Mouse (Mus musculus) limb, embryonic 12.5 days (tissue): ENCODE measurements around the gene Amer3. TPM values are rescaled to one million over a fixed set of nuclear protein-coding genes. Genes with fewer than 3 reads are reported as not detected.

Experiments
- ATAC-seq: fragments of 200-750 bp; cut with Nextera tagmentation; 2 replicates; pipeline ENCODE4 v1.8.0; 2017; ENCODE audit warnings: low read depth, moderate TSS enrichment; ENCODE audit not compliant: insufficient number of reproducible peaks, insufficient read depth, low FRiP score, low TSS enrichment
- H3K27ac ChIP-seq: fragments of 300-500 bp; sonication (generic); 2 replicates; pipeline ENCODE4 v1.5.1; 2016; ENCODE audit warnings: mild to moderate bottlenecking, moderate library complexity
- H3K27me3 ChIP-seq: fragments of 300-500 bp; sonication (generic); 2 replicates; pipeline ENCODE4 v1.6.1; 2016; ENCODE audit warnings: mild to moderate bottlenecking, moderate library complexity
- H3K36me3 ChIP-seq: fragments of 300-500 bp; sonication (generic); 2 replicates; pipeline ENCODE4 v1.6.1; 2016; ENCODE audit warnings: mild to moderate bottlenecking, moderate library complexity
- H3K4me1 ChIP-seq: fragments of 300-500 bp; sonication (generic); replicated peaks from 2 replicates; pipeline ENCODE4 v1.6.1; 2016
- H3K4me2 ChIP-seq: fragments of 300-500 bp; sonication (generic); 2 replicates; pipeline ENCODE4 v1.6.1; 2016; ENCODE audit warnings: mild to moderate bottlenecking, moderate library complexity
- H3K4me3 ChIP-seq: fragments of 300-500 bp; sonication (generic); replicated peaks from 2 replicates; pipeline ENCODE4 v1.5.1; 2016; ENCODE audit warnings: mild to moderate bottlenecking
- H3K9ac ChIP-seq: fragments of 300-500 bp; sonication (generic); replicated peaks from 2 replicates; pipeline ENCODE4 v1.6.1; 2016; ENCODE audit warnings: mild to moderate bottlenecking, moderate library complexity
- H3K9me3 ChIP-seq: fragments of 300-500 bp; sonication (generic); 2 replicates; pipeline ENCODE4 v1.6.1; 2016; ENCODE audit warnings: mild to moderate bottlenecking, moderate library complexity
- WGBS: fragments of 180-500 bp; shearing (Covaris S2); methylation state at CpG from one replicate; pipeline ENCODE4 v1.1.7; 2016; 5-methylcytosine and 5-hydroxymethylcytosine counted together
- polyA plus RNA-seq: library from polyadenylated mRNA; unstranded; fragments of >200 nt; fragmentation: Nextera tagmentation; extraction: Ambion mirVana; gene quantifications from 2 replicates; pipeline ENCODE4 v1.2.1, GENCODE M21; 2016

Amer3 gene
- polyA plus RNA-seq, 1 experiment from 2014 or later = 0.05 TPM

GRCm38 (mm10) chr1:34568120-34568519 lies 11.3 kb upstream of the Amer3 start:
- H3K4me3 ChIP-seq = no peak overlapping the region
- H3K36me3 ChIP-seq = no peaks in the 10 kb centered on the region
- H3K27me3 ChIP-seq = no peaks in the 10 kb centered on the region
- no peaks in the 10 kb centered on the region for H3K9me3 ChIP-seq
- no peak for ATAC-seq
- WGBS = 98% methylated on average over 2 of the region's 2 CpGs
- no peaks in the 10 kb centered on the region for H3K4me1 ChIP-seq
- no peak overlapping the region for H3K4me2 ChIP-seq
- H3K9ac ChIP-seq = no peak overlapping the region
- H3K27ac ChIP-seq = no peak overlapping the region

- WGBS = 88% methylated on average over 2 of the region's 2 CpGs
- ATAC-seq = no peak
- no peaks in the 10 kb centered on the region for H3K9me3 ChIP-seq
These were observed 9.6 kb upstream of the Amer3 start for GRCm38 (mm10) chr1:34569876-34570275.

GRCm38 (mm10) chr1:34571431-34571830 lies 8.0 kb upstream of the Amer3 start:
- 77% methylated on average over 6 of the region's 6 CpGs for WGBS

More at GRCm38 (mm10) chr1:34569876-34570275, 9.6 kb upstream of the Amer3 start:
- Histone ChIP-seq H3K27ac (no peak overlapping the region), H3K4me3 (no peak overlapping the region), H3K9ac (no peak overlapping the region), H3K27me3 (no peaks in the 10 kb centered on the region), H3K4me1 (no peaks in the 10 kb centered on the region), H3K36me3 (no peaks in the 10 kb centered on the region), H3K4me2 (no peak overlapping the region)

GRCm38 (mm10) chr1:34573221-34573620 lies 6.2 kb upstream of the Amer3 start:
- Histone ChIP-seq H3K27ac (no peak overlapping the region), H3K36me3 (no peaks in the 10 kb centered on the region), H3K4me3 (no peak overlapping the region), H3K9me3 (no peaks in the 10 kb centered on the region), H3K9ac (no peak overlapping the region), H3K4me1 (no peaks in the 10 kb centered on the region), H3K27me3 (peaks cover 19% of the 10 kb centered on the region), H3K4me2 (no peak overlapping the region)
- ATAC-seq = no peak
- 82% methylated on average over 6 of the region's 6 CpGs for WGBS

More at GRCm38 (mm10) chr1:34571431-34571830, 8.0 kb upstream of the Amer3 start:
- H3K4me1 ChIP-seq = no peaks in the 10 kb centered on the region
- no peak overlapping the region for H3K4me2 ChIP-seq
- ATAC-seq = no peak
- no peak overlapping the region for H3K4me3 ChIP-seq
- no peak overlapping the region for H3K9ac ChIP-seq
- H3K9me3 ChIP-seq = no peaks in the 10 kb centered on the region
- H3K36me3 ChIP-seq = no peaks in the 10 kb centered on the region
- peaks cover 10% of the 10 kb centered on the region for H3K27me3 ChIP-seq
- H3K27ac ChIP-seq = no peak overlapping the region

GRCm38 (mm10) chr1:34579782-34580356 lies 412 bp downstream of the Amer3 start:
- peak; percentile 11; the same call in 1 of the 2 replicates for ATAC-seq
- peaks cover 11% of the 10 kb centered on the region; the same call in 1 of the 2 replicates for H3K4me1 ChIP-seq
- H3K4me2 ChIP-seq = peak overlapping the region; percentile 77
- peak overlapping the region; percentile 42 for H3K4me3 ChIP-seq
- H3K36me3 ChIP-seq = no peaks in the 10 kb centered on the region
- no peak overlapping the region for H3K9ac ChIP-seq
- H3K9me3 ChIP-seq = no peaks in the 10 kb centered on the region
- H3K27me3 ChIP-seq = peaks cover 55% of the 10 kb centered on the region
- H3K27ac ChIP-seq = no peak overlapping the region
- WGBS = 1% methylated on average over 18 of the region's 18 CpGs

GRCm38 (mm10) chr1:34582218-34582617 lies 2.8 kb downstream of the Amer3 start:
- Histone ChIP-seq H3K9ac (no peak overlapping the region), H3K9me3 (no peaks in the 10 kb centered on the region), H3K27me3 (peaks cover 42% of the 10 kb centered on the region), H3K36me3 (no peaks in the 10 kb centered on the region), H3K4me2 (no peak overlapping the region), H3K4me3 (no peak overlapping the region), H3K27ac (no peak overlapping the region), H3K4me1 (peaks cover 11% of the 10 kb centered on the region; the same call in 1 of the 2 replicates)
- WGBS = 52% methylated on average over 6 of the region's 6 CpGs
- ATAC-seq = no peak

GRCm38 (mm10) chr1:34583821-34584263 lies 4.4 kb downstream of the Amer3 start:
- Histone ChIP-seq H3K4me3 (no peak overlapping the region), H3K27me3 (peaks cover 30% of the 10 kb centered on the region), H3K9ac (no peak overlapping the region), H3K4me2 (no peak overlapping the region), H3K36me3 (no peaks in the 10 kb centered on the region), H3K9me3 (no peaks in the 10 kb centered on the region), H3K27ac (no peak overlapping the region), H3K4me1 (peaks cover 10% of the 10 kb centered on the region; the same call in 1 of the 2 replicates)
- WGBS = 36% methylated on average over 4 of the region's 4 CpGs
- ATAC-seq = no peak

GRCm38 (mm10) chr1:34584736-34585135 lies 5.3 kb downstream of the Amer3 start:
- peaks cover 21% of the 10 kb centered on the region for H3K27me3 ChIP-seq
- no peaks in the 10 kb centered on the region for H3K36me3 ChIP-seq
- H3K9ac ChIP-seq = no peak overlapping the region
- peaks cover 3% of the 10 kb centered on the region; the same call in 1 of the 2 replicates for H3K4me1 ChIP-seq
- no peak overlapping the region for H3K27ac ChIP-seq
- WGBS = 71% methylated on average over 4 of the region's 4 CpGs
- no peak overlapping the region for H3K4me3 ChIP-seq
- no peaks in the 10 kb centered on the region for H3K9me3 ChIP-seq
- no peak overlapping the region for H3K4me2 ChIP-seq
- ATAC-seq = no peak

- Histone ChIP-seq H3K36me3 (no peaks in the 10 kb centered on the region), H3K9ac (no peak overlapping the region), H3K27ac (no peak overlapping the region), H3K9me3 (no peaks in the 10 kb centered on the region), H3K27me3 (0 out of 2 replicates have a peak, but pooled peaks cover 6% of the 10 kb centered on the region), H3K4me1 (no peaks in the 10 kb centered on the region), H3K4me2 (no peak overlapping the region), H3K4me3 (no peak overlapping the region)
- 86% methylated on average over 22 of the region's 22 CpGs for WGBS
- ATAC-seq = no peak
These were observed 8.0 kb downstream of the Amer3 start for GRCm38 (mm10) chr1:34587298-34588096.

- no peaks in the 10 kb centered on the region for H3K27me3 ChIP-seq
- no peaks in the 10 kb centered on the region for H3K36me3 ChIP-seq
- 0 out of 2 replicates have a peak, but pooled peaks cover 5% of the 10 kb centered on the region for H3K9me3 ChIP-seq
- no peak overlapping the region for H3K9ac ChIP-seq
- H3K4me3 ChIP-seq = no peak overlapping the region
- ATAC-seq = no peak
- H3K4me1 ChIP-seq = no peaks in the 10 kb centered on the region
- no peak overlapping the region for H3K4me2 ChIP-seq
- 76% methylated on average over 15 of the region's 15 CpGs for WGBS
- H3K27ac ChIP-seq = no peak overlapping the region
These were observed 20.5 kb downstream of the Amer3 start for GRCm38 (mm10) chr1:34600000-34600399.

GRCm38 (mm10) chr1:34601323-34602047 lies 22.0 kb downstream of the Amer3 start:
- ATAC-seq = no peak
- Histone ChIP-seq H3K27me3 (no peaks in the 10 kb centered on the region), H3K9me3 (no peaks in the 10 kb centered on the region), H3K4me2 (no peak overlapping the region), H3K4me3 (no peak overlapping the region), H3K27ac (no peak overlapping the region), H3K4me1 (no peaks in the 10 kb centered on the region), H3K9ac (no peak overlapping the region), H3K36me3 (no peaks in the 10 kb centered on the region)
- WGBS = 77% methylated on average over 3 of the region's 3 CpGs
